Mouse (Mus musculus) cerebellum, adult 2 months (tissue): Measurements from ENCODE around the gene Tmem127.

Experiments used
- CTCF ChIP-seq: fragments of 200-500 bp; IDR thresholded peaks from 2 replicates; pipeline ENCODE4 v1.5.1; 2011; ENCODE audit warnings: low read depth, mild to moderate bottlenecking, control low read depth, low read length, moderate library complexity, borderline replicate concordance; ENCODE audit not compliant: insufficient read depth
- POLR2A ChIP-seq: fragments of 200-500 bp; IDR thresholded peaks from 2 replicates; pipeline ENCODE4 v1.6.1; 2011; ENCODE audit warnings: low read length, control low read depth, borderline replicate concordance; ENCODE audit not compliant: insufficient read depth

- TF ChIP-seq POLR2A (no peak), CTCF (no peak)
Measured at GRCm38 (mm10) chr2:127237897-127238610, 9.7 kb upstream of the Tmem127 start.
